Mouse (Mus musculus): Measurements from ENCODE around the gene H3f3b. TPM values are rescaled to one million over a fixed set of nuclear protein-coding genes. Genes with fewer than 3 reads are reported as not detected.
"Not testable (repeated sequence)": the region's sequence is repeated elsewhere in the genome, so short reads cannot be mapped to it uniquely, and the experiment has no call there.

Gene H3f3b
- total and polyA plus RNA-seq, 2 experiments: 56.2 to 163 TPM

GRCm38 (mm10) chr11:116022256-116022780 lies 5.4 kb downstream of the H3f3b start:
- TF ChIP-seq POLR2A (IDR thresholded peaks at IDR 0.05; ENCODE audit: extremely low read depth, insufficient read depth, low read length): no peak
- no peak for TF ChIP-seq CTCF (IDR thresholded peaks at IDR 0.05; ENCODE audit: low read depth, low read length)
- no peaks in the 10 kb centered on the region for H3K27me3 ChIP-seq (ENCODE audit: control insufficient read depth, insufficient read depth, low read length)
- peaks cover 10% of the 10 kb centered on the region; the same call in 1 of the 2 replicates for H3K79me2 ChIP-seq (ENCODE audit: control insufficient read depth, insufficient read depth, low read length)
- 32% methylated on average over 4 of the region's 4 CpGs for WGBS
- DNase-seq (ENCODE audit: extremely low read depth, low read depth, low spot score): no peak
- H3K4me1 ChIP-seq (ENCODE audit: control insufficient read depth, insufficient read depth, low read length): 0 out of 2 replicates have a peak, but pooled peaks cover 1% of the 10 kb centered on the region
- no peak overlapping the region for H3K27ac ChIP-seq (replicated peaks; ENCODE audit: insufficient read depth, low read depth, low read length)
- peaks cover 13% of the 10 kb centered on the region for H3K36me3 ChIP-seq (ENCODE audit: control insufficient read depth, insufficient read depth, low read length)
- no peak overlapping the region for H3K9ac ChIP-seq (ENCODE audit: low read depth, low read length)
- peak overlapping the region; percentile 14; the same call in 1 of the 2 replicates for H3K4me3 ChIP-seq (ENCODE audit: insufficient read depth, low read depth, low read length)

GRCm38 (mm10) chr11:116021328-116022220 lies 6.2 kb downstream of the H3f3b start:
- no peak for TF ChIP-seq CTCF (IDR thresholded peaks at IDR 0.05; ENCODE audit: low read depth, low read length)
- no peak for TF ChIP-seq POLR2A (IDR thresholded peaks at IDR 0.05; ENCODE audit: extremely low read depth, insufficient read depth, low read length)

GRCm38 (mm10) chr11:116020519-116020922 lies 7.2 kb downstream of the H3f3b start:
- no peaks in the 10 kb centered on the region for H3K4me1 ChIP-seq (ENCODE audit: control insufficient read depth, insufficient read depth, low read length)
- H3K9ac ChIP-seq (ENCODE audit: low read depth, low read length): no peak overlapping the region
- DNase-seq (ENCODE audit: extremely low read depth, low read depth, low spot score): no peak
- H3K27ac ChIP-seq (replicated peaks; ENCODE audit: insufficient read depth, low read depth, low read length): no peak overlapping the region
- WGBS: 48% methylated on average over 1 of the region's 1 CpGs
- H3K79me2 ChIP-seq (ENCODE audit: control insufficient read depth, insufficient read depth, low read length): peaks cover 10% of the 10 kb centered on the region; the same call in 1 of the 2 replicates
- TF ChIP-seq CTCF (IDR thresholded peaks at IDR 0.05; ENCODE audit: low read depth, low read length) (no peak; the same call in 1 of the 2 replicates), POLR2A (IDR thresholded peaks at IDR 0.05; ENCODE audit: extremely low read depth, insufficient read depth, low read length) (no peak)
- H3K4me3 ChIP-seq (ENCODE audit: insufficient read depth, low read depth, low read length): no peak overlapping the region
- H3K27me3 ChIP-seq (ENCODE audit: control insufficient read depth, insufficient read depth, low read length): no peaks in the 10 kb centered on the region
- peaks cover 13% of the 10 kb centered on the region for H3K36me3 ChIP-seq (ENCODE audit: control insufficient read depth, insufficient read depth, low read length)

More at GRCm38 (mm10) chr11:116021328-116022220, 6.2 kb downstream of the H3f3b start:
- H3K9ac ChIP-seq (ENCODE audit: low read depth, low read length): no peak overlapping the region
- no peaks in the 10 kb centered on the region for H3K4me1 ChIP-seq (ENCODE audit: control insufficient read depth, insufficient read depth, low read length)
- DNase-seq (ENCODE audit: extremely low read depth, low read depth, low spot score): no peak
- 65% methylated on average over 6 of the region's 6 CpGs for WGBS
- H3K36me3 ChIP-seq (ENCODE audit: control insufficient read depth, insufficient read depth, low read length): peaks cover 13% of the 10 kb centered on the region
- no peak overlapping the region for H3K4me3 ChIP-seq (ENCODE audit: insufficient read depth, low read depth, low read length)
- peaks cover 10% of the 10 kb centered on the region; the same call in 1 of the 2 replicates for H3K79me2 ChIP-seq (ENCODE audit: control insufficient read depth, insufficient read depth, low read length)
- no peaks in the 10 kb centered on the region for H3K27me3 ChIP-seq (ENCODE audit: control insufficient read depth, insufficient read depth, low read length)
- no peak overlapping the region for H3K27ac ChIP-seq (replicated peaks; ENCODE audit: insufficient read depth, low read depth, low read length)

- no peak overlapping the region for H3K4me3 ChIP-seq (ENCODE audit: insufficient read depth, low read depth, low read length)
- peaks cover 13% of the 10 kb centered on the region for H3K36me3 ChIP-seq (ENCODE audit: control insufficient read depth, insufficient read depth, low read length)
- H3K27me3 ChIP-seq (ENCODE audit: control insufficient read depth, insufficient read depth, low read length): no peaks in the 10 kb centered on the region
- DNase-seq (ENCODE audit: extremely low read depth, low read depth, low spot score): no peak
- H3K4me1 ChIP-seq (ENCODE audit: control insufficient read depth, insufficient read depth, low read length): peaks cover 2% of the 10 kb centered on the region; the same call in 1 of the 2 replicates
- peaks cover 10% of the 10 kb centered on the region; the same call in 1 of the 2 replicates for H3K79me2 ChIP-seq (ENCODE audit: control insufficient read depth, insufficient read depth, low read length)
- H3K27ac ChIP-seq (replicated peaks; ENCODE audit: insufficient read depth, low read depth, low read length): no peak overlapping the region
- TF ChIP-seq CTCF (IDR thresholded peaks at IDR 0.05; ENCODE audit: low read depth, low read length): no peak
- no peak for TF ChIP-seq POLR2A (IDR thresholded peaks at IDR 0.05; ENCODE audit: extremely low read depth, insufficient read depth, low read length)
- no peak overlapping the region for H3K9ac ChIP-seq (ENCODE audit: low read depth, low read length)
- WGBS: 80% methylated on average over 2 of the region's 2 CpGs
Measured at GRCm38 (mm10) chr11:116019976-116020411, 7.8 kb downstream of the H3f3b start.

- Histone ChIP-seq H3K27ac (replicated peaks; ENCODE audit: insufficient read depth, low read depth, low read length) (no peak overlapping the region), H3K4me1 (ENCODE audit: control insufficient read depth, insufficient read depth, low read length) (peaks cover 2% of the 10 kb centered on the region; the same call in 1 of the 2 replicates), H3K4me3 (ENCODE audit: insufficient read depth, low read depth, low read length) (no peak overlapping the region), H3K27me3 (ENCODE audit: control insufficient read depth, insufficient read depth, low read length) (no peaks in the 10 kb centered on the region), H3K9ac (ENCODE audit: low read depth, low read length) (no peak overlapping the region), H3K36me3 (ENCODE audit: control insufficient read depth, insufficient read depth, low read length) (peaks cover 13% of the 10 kb centered on the region), H3K79me2 (ENCODE audit: control insufficient read depth, insufficient read depth, low read length) (peaks cover 10% of the 10 kb centered on the region; the same call in 1 of the 2 replicates)
- TF ChIP-seq CTCF (IDR thresholded peaks at IDR 0.05; ENCODE audit: low read depth, low read length): no peak
- TF ChIP-seq POLR2A (IDR thresholded peaks at IDR 0.05; ENCODE audit: extremely low read depth, insufficient read depth, low read length): no peak
- DNase-seq (ENCODE audit: extremely low read depth, low read depth, low spot score): no peak
- 81% methylated on average over 1 of the region's 1 CpGs for WGBS
Measured at GRCm38 (mm10) chr11:116019360-116019791, 8.4 kb downstream of the H3f3b start.

- H3K27me3 ChIP-seq (ENCODE audit: control insufficient read depth, insufficient read depth, low read length); H3K9ac ChIP-seq (ENCODE audit: low read depth, low read length); H3K79me2 ChIP-seq (ENCODE audit: control insufficient read depth, insufficient read depth, low read length); DNase-seq (ENCODE audit: extremely low read depth, low read depth, low spot score); H3K4me3 ChIP-seq (ENCODE audit: insufficient read depth, low read depth, low read length); H3K4me1 ChIP-seq (ENCODE audit: control insufficient read depth, insufficient read depth, low read length); H3K27ac ChIP-seq (replicated peaks; ENCODE audit: insufficient read depth, low read depth, low read length): not testable (repeated sequence)
- WGBS: 94% methylated on average over 4 of the region's 4 CpGs
- peaks cover 13% of the 10 kb centered on the region for H3K36me3 ChIP-seq (ENCODE audit: control insufficient read depth, insufficient read depth, low read length)
Measured at GRCm38 (mm10) chr11:116018867-116019266, 8.9 kb downstream of the H3f3b start.

Data from liver, adult 2 months (tissue).